Mouse (Mus musculus) cerebellum, adult 2 months (tissue): ENCODE measurements around the gene Sbf2. TPM values are rescaled to one million over a fixed set of nuclear protein-coding genes. Genes with fewer than 3 reads are reported as not detected.
A peak's percentile ranks its signal among the peaks of the same experiment; 100 is the strongest.

Experiments
- DNase-seq, 2 experiments: peaks; one replicate each; pipeline ENCODE4 v3.0.0; 2021
- H3K27ac ChIP-seq: fragments of 200-500 bp; 2 replicates; pipeline ENCODE4 v1.5.1; 2012; ENCODE audit warnings: low read length, control low read depth, inconsistent platforms; ENCODE audit not compliant: insufficient read depth
- H3K27me3 ChIP-seq: fragments of 200-500 bp; 2 replicates; pipeline ENCODE4 v1.6.1; 2012; ENCODE audit warnings: inconsistent platforms, mild to moderate bottlenecking, low read length, moderate library complexity; ENCODE audit not compliant: control insufficient read depth, insufficient read depth
- H3K4me1 ChIP-seq: fragments of 200-500 bp; 2 replicates; pipeline ENCODE4 v1.6.1; 2011; ENCODE audit warnings: low read length; ENCODE audit not compliant: control insufficient read depth, insufficient read depth
- H3K4me3 ChIP-seq: fragments of 200-500 bp; replicated peaks from 2 replicates; pipeline ENCODE3; 2011; ENCODE audit warnings: mild to moderate bottlenecking, low read depth, low read length, control low read depth; ENCODE audit not compliant: insufficient read depth
- CTCF ChIP-seq: fragments of 200-500 bp; IDR thresholded peaks from 2 replicates; pipeline ENCODE4 v1.5.1; 2011; ENCODE audit warnings: low read depth, mild to moderate bottlenecking, control low read depth, low read length, moderate library complexity, borderline replicate concordance; ENCODE audit not compliant: insufficient read depth
- POLR2A ChIP-seq: fragments of 200-500 bp; IDR thresholded peaks from 2 replicates; pipeline ENCODE4 v1.6.1; 2011; ENCODE audit warnings: low read length, control low read depth, borderline replicate concordance; ENCODE audit not compliant: insufficient read depth
- WGBS: fragments of 180-500 bp; shearing (Covaris S2); methylation state at CpG from one replicate; pipeline ENCODE4 v1.1.7; 2018; 5-methylcytosine and 5-hydroxymethylcytosine counted together
- polyA plus RNA-seq: library from polyadenylated mRNA; depleted of rRNA; stranded (reverse); fragments of >200 nt; gene quantifications from 2 replicates; pipeline ENCODE4 v1.2.3, GENCODE M21; 2012; rRNA removed

The Sbf2 gene
- polyA plus RNA-seq = 34.7 and 37.2 TPM in 2 replicates

- no peaks in the 10 kb centered on the region for H3K4me1 ChIP-seq
- H3K4me3 ChIP-seq = peak within 1 kb of the TSS; percentile 84
- peak within 1 kb of the TSS; percentile 65 for H3K27ac ChIP-seq
- under 1% methylated on average over 113 of the region's 127 CpGs for WGBS
- no peaks in the 10 kb centered on the region for H3K27me3 ChIP-seq
- DNase-seq = peak; percentile 83 to 85
- TF ChIP-seq CTCF (no peak), POLR2A (peak; percentile 27; the same call in 1 of the 2 replicates)
These were observed at the start of gene Sbf2 for GRCm38 (mm10) chr7:110614133-110615063. TSS of gene Sbf2 (minus strand) at chr7:110614922.

- Histone ChIP-seq H3K4me3 (no peak overlapping the region), H3K27ac (no peak overlapping the region), H3K4me1 (no peaks in the 10 kb centered on the region), H3K27me3 (no peaks in the 10 kb centered on the region)
- no peak for DNase-seq
- TF ChIP-seq POLR2A = no peak
- 62% methylated on average over 3 of the region's 3 CpGs for WGBS
These were observed 43.7 kb upstream of the Sbf2 start for GRCm38 (mm10) chr7:110658378-110658928.

GRCm38 (mm10) chr7:110655966-110656365, 41.2 kb upstream of the Sbf2 start:
- no peak for DNase-seq
- no peaks in the 10 kb centered on the region for H3K4me1 ChIP-seq
- H3K27me3 ChIP-seq = no peaks in the 10 kb centered on the region
- H3K27ac ChIP-seq = no peak overlapping the region
- TF ChIP-seq POLR2A (no peak), CTCF (no peak)
- no peak overlapping the region for H3K4me3 ChIP-seq
- 75% methylated on average over 6 of the region's 6 CpGs for WGBS

- Histone ChIP-seq H3K27ac (no peak overlapping the region), H3K4me3 (no peak overlapping the region), H3K27me3 (no peaks in the 10 kb centered on the region), H3K4me1 (no peaks in the 10 kb centered on the region)
- WGBS = 72% methylated on average over 3 of the region's 3 CpGs
- TF ChIP-seq CTCF = no peak
- no peak for TF ChIP-seq POLR2A
- DNase-seq = no peak
These were observed 40.5 kb upstream of the Sbf2 start for GRCm38 (mm10) chr7:110655230-110655629.

- DNase-seq = no peak
- TF ChIP-seq CTCF (no peak), POLR2A (no peak)
- Histone ChIP-seq H3K4me3 (no peak overlapping the region), H3K27ac (no peak overlapping the region), H3K27me3 (no peaks in the 10 kb centered on the region), H3K4me1 (no peaks in the 10 kb centered on the region)
- WGBS = 67% methylated on average over 6 of the region's 6 CpGs
These were observed 36.4 kb upstream of the Sbf2 start for GRCm38 (mm10) chr7:110651091-110651490.

- H3K27ac ChIP-seq = no peak overlapping the region
- TF ChIP-seq CTCF (no peak), POLR2A (no peak)
- H3K4me3 ChIP-seq = no peak overlapping the region
- WGBS = 91% methylated on average over 4 of the region's 4 CpGs
- no peaks in the 10 kb centered on the region for H3K27me3 ChIP-seq
- DNase-seq = no peak
- no peaks in the 10 kb centered on the region for H3K4me1 ChIP-seq
These were observed 35.8 kb upstream of the Sbf2 start for GRCm38 (mm10) chr7:110650491-110650890.

GRCm38 (mm10) chr7:110649133-110649987, 34.6 kb upstream of the Sbf2 start:
- Histone ChIP-seq H3K4me1 (no peaks in the 10 kb centered on the region), H3K27ac (no peak overlapping the region), H3K4me3 (no peak overlapping the region), H3K27me3 (no peaks in the 10 kb centered on the region)
- DNase-seq = no peak
- WGBS = 66% methylated on average over 6 of the region's 6 CpGs
- 0 out of 2 replicates have a peak, but pooled peaks have one; percentile 0 for TF ChIP-seq CTCF
- TF ChIP-seq POLR2A = no peak
